Mouse (Mus musculus): ENCODE results near the gene Usp49.

Usp49 gene

DNA sequence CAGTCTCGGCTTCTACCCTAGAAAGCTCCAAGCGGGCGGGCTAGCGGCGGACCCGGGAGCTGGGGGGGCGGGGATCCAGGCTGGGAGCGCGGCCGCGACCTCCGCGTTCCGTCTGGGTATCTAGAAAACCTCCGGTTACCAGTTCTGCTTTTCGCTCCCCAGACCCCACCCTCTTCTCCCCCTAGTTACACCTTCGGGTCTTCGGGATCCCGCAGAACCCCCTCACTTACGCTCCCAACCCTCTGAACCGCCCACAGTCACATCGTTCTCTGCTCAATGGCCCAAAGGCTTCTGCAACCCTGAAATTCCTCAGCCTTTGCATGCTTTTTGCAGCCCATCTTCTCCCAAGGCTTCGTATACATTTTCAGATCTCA, 64.8 kb downstream of the Usp49 start:
- DNase-seq, result no peak

DNA sequence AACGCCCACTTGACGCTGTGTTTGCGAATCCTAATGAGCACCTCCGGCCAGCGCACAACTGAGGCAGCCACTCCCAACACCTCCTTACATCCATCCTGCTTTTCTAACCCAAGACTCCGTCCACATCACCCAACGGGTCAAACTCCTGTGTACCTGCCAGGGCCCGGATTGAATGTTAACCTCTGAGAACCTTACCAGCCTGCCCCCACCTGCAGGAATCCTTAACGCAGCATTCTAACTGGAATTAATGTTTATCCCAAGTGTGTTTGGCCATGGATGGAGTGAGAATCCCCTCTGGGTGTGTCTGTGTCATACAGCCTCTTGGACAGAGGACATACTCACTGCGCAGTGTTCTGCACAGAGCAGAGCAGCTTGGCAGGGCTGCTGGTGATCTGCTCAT, 67.7 kb downstream of the Usp49 start:
- peak; percentile 58 for DNase-seq

- no peak for DNase-seq
Observed at GRCm38 (mm10) chr17:47699055-47699454, 68.6 kb downstream of the Usp49 start.

GRCm38 (mm10) chr17:47701793-47702192, 71.3 kb downstream of the Usp49 start:
- no peak for DNase-seq

DNA sequence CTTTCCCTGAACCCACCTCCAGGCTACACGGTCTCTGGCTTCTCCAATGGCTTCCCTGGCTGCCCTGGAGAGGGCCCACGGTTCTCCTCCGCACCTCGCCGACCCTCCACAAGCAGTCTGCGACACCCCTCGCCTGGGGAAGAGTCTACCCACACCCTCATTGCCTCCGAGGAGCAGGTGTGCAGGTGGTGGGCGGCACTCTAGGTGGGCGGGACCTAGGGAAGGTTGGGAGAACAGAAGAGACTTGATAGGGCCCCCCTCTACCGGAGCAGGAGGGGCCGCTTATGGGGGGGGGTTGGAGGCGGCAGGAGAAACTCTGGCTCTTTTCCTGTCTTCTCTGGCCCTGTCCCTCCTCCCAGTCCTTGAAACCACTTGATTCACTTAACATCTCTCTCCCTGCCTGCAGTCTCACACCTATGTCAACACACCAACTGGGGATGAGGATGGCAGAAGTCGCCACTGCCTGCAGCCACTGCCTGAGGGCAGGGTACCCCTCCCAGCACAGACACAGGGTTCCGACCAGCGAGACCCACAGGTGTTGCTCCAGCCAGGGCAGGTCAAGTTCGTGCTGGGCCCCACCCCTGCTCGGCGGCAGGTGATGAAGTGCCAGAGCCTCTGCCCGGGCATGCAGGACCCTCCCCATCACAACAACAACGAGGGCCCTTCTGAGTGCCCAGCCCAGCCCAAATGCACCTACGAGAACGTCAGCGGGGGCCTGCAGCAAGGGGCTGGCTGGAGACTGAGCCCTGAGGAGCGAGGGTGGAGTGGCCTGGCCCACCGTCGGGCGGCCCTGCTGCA, 72.3 kb downstream of the Usp49 start:
- no peak for DNase-seq

GRCm38 (mm10) chr17:47703556-47703955, 73.1 kb downstream of the Usp49 start:
- DNase-seq, result no peak

- DNase-seq, result no peak
Observed at GRCm38 (mm10) chr17:47704692-47705091, 74.2 kb downstream of the Usp49 start.

- DNase-seq, result peak; percentile 73
Observed at GRCm38 (mm10) chr17:47706196-47706595, 75.7 kb downstream of the Usp49 start.

- DNase-seq, result no peak
Observed at GRCm38 (mm10) chr17:47707961-47708360, 77.5 kb downstream of the Usp49 start.

DNA sequence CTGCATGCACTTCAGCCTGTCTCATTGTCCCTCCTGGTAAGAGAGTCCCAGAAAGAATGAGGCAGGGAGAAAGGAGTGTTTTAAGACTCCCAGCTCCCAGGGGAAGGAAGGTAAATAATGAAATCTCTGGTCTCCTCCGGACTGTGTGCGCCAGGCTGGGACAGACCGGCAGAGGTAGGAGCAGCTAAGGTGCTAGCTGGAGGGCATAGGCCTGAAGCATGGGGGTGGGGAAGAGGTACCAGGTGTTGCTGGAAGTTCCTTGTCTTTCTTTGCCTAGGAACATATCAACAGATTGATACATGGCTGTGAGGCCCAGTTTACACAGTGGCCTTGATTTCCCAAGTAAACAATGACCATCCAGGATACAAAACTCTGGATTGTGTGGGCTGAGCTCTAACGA, 78.5 kb downstream of the Usp49 start:
- no peak for DNase-seq

GRCm38 (mm10) chr17:47710036-47710435, 79.5 kb downstream of the Usp49 start:
- DNase-seq, result no peak

DNA sequence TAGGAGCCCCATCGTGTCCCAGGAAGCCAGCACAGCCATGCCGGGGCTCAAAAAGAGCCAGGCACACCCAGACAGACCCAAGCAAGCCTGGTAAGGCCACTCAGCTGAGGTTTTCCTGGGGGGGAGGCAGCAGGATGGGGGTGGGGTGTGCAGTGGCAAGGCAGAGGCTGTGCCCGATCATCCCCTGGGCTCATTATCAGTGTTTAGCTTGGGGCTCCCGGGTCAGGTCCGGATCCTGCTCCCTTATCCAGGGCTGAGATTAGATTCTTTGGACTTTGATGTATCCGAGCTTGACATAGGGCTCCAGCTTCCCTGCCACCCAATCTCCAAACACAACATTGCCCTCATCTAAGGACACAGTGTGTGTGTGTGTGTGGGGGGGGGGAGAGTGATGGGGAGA, 81.4 kb downstream of the Usp49 start:
- DNase-seq, result no peak

- no peak for DNase-seq
Observed at GRCm38 (mm10) chr17:47712889-47713571, 82.5 kb downstream of the Usp49 start.

DNA sequence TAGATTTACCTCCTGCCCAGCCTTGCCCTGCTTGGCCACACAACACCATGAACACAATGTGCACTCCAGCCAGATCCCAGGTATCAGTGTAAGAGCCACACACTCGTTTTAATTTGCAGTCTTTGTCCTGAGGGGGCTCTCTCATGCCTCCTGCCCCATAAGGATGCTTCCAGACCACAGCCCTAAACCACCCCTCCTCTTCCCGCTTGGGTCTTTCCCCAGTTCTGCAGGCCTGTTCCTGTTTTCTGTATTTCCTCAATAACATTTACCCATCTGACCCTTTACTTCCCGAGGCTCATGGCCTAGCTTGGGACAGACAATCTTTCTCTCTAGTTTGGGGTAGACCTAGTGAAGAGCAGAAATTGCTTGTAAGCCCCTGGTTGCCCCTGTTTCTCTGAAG, 84.5 kb downstream of the Usp49 start:
- DNase-seq, result no peak

DNA sequence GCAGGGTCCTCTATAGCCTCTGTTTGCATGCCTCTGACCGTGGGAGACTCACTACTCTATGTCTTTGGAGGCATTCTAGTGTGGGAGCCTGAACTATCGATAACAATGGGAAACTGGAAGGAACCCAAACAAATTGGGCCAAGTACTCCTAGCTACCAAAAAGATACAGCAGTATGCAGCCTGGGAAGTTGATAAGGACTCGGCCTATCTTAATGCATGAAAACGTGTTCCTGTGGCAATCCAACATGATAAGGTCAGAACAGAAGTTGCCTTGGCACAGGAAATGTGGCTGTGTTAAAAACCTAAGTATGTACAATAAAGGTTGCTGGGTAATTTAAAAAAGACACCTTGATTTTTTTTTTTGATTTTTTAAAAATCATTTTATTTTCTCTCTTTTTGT, 90.7 kb downstream of the Usp49 start:
- no peak for DNase-seq

DNA sequence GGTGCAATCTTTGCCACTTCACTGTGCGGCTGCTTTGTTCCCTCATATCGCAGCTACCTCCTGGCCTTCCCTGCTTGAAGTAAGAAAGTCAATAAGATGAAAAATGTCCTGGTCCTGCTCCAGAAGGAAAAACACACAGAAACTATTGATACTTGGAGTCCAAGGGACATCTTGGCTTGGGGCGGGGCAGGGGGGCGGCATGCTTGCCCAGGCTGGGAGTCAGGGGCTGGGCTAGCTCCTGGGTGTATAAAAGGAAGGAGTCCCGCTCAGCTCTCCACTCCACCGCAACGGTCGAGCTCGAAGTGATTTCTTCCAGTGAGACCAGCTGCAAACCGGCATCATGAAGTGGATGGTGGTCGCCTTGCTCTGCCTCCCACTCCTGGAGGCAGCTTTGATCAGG, 96.1 kb downstream of the Usp49 start, which contains the start of gene Pgc:
Pgc (plus strand) TSS at position 277 of the 400 bp plus-strand sequence.
- no peak for DNase-seq

GRCm38 (mm10) chr17:47730633-47731575, 100.4 kb downstream of the Usp49 start:
- DNase-seq, result peak; percentile 27

GRCm38 (mm10) chr17:47735553-47736100, 105.1 kb downstream of the Usp49 start:
- DNase-seq, result no peak

All from kidney, postnatal 10 days (tissue).